Mouse (Mus musculus) G1E (cell line): ENCODE data around the gene Med26. TPM values are rescaled to one million over a fixed set of nuclear protein-coding genes. Genes with fewer than 3 reads are reported as not detected.

Source experiments
- ATAC-seq: 2 replicates; pipeline ENCODE4 v1.8.0; 2016; ENCODE audit warnings: mild to moderate bottlenecking; ENCODE audit not compliant: insufficient number of reproducible peaks, poor library complexity, low FRiP score, severe bottlenecking; ENCODE audit errors: extremely low read depth
- DNase-seq: peaks from one replicate; pipeline ENCODE4 v3.0.0; 2012; ENCODE audit warnings: low spot score
- H3K27me3 ChIP-seq: 2 replicates; pipeline ENCODE4 v1.6.1; 2012; ENCODE audit warnings: mild to moderate bottlenecking, low read length, inconsistent platforms; ENCODE audit not compliant: insufficient read depth
- H3K36me3 ChIP-seq: replicated peaks from 2 replicates; pipeline ENCODE3; 2012; ENCODE audit warnings: mild to moderate bottlenecking, inconsistent platforms
- H3K4me1 ChIP-seq: 2 replicates; pipeline ENCODE4 v1.6.1; 2012; ENCODE audit warnings: low read depth, low read length, inconsistent platforms, mixed read lengths; ENCODE audit not compliant: insufficient read depth
- H3K4me3 ChIP-seq: 2 replicates; pipeline ENCODE4 v1.5.1; 2012; ENCODE audit warnings: low read depth, mild to moderate bottlenecking, inconsistent platforms, low read length, moderate library complexity, mixed read lengths
- H3K9me3 ChIP-seq: replicated peaks from 2 replicates; pipeline ENCODE4 v1.6.1; 2012; ENCODE audit warnings: inconsistent platforms
- CTCF ChIP-seq: IDR thresholded peaks from 2 replicates; pipeline ENCODE4 v1.5.1; 2012; ENCODE audit warnings: low read depth, low read length, inconsistent platforms, mixed read lengths
- GATA1 ChIP-seq: IDR thresholded peaks from 2 replicates; pipeline ENCODE4 v1.6.1; 2012; ENCODE audit warnings: borderline replicate concordance, low read length, inconsistent platforms, mixed read lengths
- GATA2 ChIP-seq: IDR thresholded peaks from 2 replicates; pipeline ENCODE4 v1.6.1; 2012; ENCODE audit warnings: low read depth, low read length, inconsistent platforms, borderline replicate concordance
- POLR2AphosphoS5 ChIP-seq: IDR thresholded peaks from 2 replicates; pipeline ENCODE4 v1.6.1; 2012; ENCODE audit warnings: low read depth, low read length, inconsistent platforms; ENCODE audit not compliant: insufficient replicate concordance
- TAL1 ChIP-seq: conservative IDR thresholded peaks from 2 replicates; pipeline ENCODE4 v1.6.1; 2012; ENCODE audit warnings: low read depth, low read length, inconsistent platforms, mixed read lengths
- polyA plus RNA-seq: library from polyadenylated mRNA; stranded (reverse); fragments of >175 nt; gene quantifications from 2 replicates; pipeline ENCODE4 v1.2.3, GENCODE M21; 2012
- total RNA-seq, 2 experiments: library from RNA; stranded (forward) in 1 of 2; stranded (reverse) in 1 of 2; fragments of 200-1000 nt in 1 of 2; fragments of >200 nt in 1 of 2; fragmentation: Nextera tagmentation in 1 of 2; gene quantifications; 2 replicates each; pipeline ENCODE4 v1.2.3; 2014 to 2017

The Med26 gene
- total and polyA plus RNA-seq, 3 experiments = 7.6 to 43.8 (median 14.8) TPM

DNA sequence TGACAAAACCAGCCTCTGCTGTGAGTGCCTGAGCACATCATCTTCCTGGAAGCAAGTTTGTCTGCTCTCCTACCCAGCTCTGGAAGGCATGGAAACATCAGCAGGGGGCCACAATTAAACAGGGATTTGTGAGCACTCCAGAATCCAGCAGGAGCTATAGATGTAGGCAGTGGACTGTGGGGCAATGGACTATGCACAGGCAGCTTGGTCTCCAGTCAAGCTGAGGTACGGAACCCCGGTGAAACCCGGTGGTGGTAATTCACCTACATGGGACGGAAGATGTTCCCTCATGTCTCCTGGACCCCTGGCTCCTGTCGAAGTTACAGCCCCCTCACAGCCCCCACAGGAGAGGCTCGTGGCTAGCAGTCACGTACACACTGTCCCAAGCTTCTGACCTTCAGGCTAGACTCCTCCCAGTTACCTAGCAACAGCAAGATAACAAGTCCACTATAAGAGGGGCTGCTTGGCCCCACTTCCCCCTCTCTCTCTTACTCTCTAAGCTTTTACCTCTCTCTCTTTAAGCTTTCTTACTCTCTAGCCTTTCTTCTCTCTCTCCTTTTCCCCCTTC, 30.6 kb downstream of the Med26 start:
- DNase-seq = no peak
- ATAC-seq = no peak
- TF ChIP-seq TAL1 = no peak
- no peak for TF ChIP-seq GATA1
- no peak for TF ChIP-seq GATA2
- TF ChIP-seq CTCF = no peak
- TF ChIP-seq POLR2AphosphoS5 = no peak
- peaks cover 25% of the 10 kb centered on the region for H3K4me1 ChIP-seq
- H3K36me3 ChIP-seq = peaks cover 75% of the 10 kb centered on the region
- H3K9me3 ChIP-seq = no peaks in the 10 kb centered on the region
- no peaks in the 10 kb centered on the region for H3K27me3 ChIP-seq
- no peak overlapping the region for H3K4me3 ChIP-seq

- peaks cover 38% of the 10 kb centered on the region for H3K4me1 ChIP-seq
- TF ChIP-seq POLR2AphosphoS5 (no peak), GATA2 (no peak), CTCF (no peak), TAL1 (no peak), GATA1 (no peak)
- no peaks in the 10 kb centered on the region for H3K9me3 ChIP-seq
- peaks cover 83% of the 10 kb centered on the region for H3K36me3 ChIP-seq
- ATAC-seq (no peak), DNase-seq (no peak)
- H3K27me3 ChIP-seq = no peaks in the 10 kb centered on the region
- H3K4me3 ChIP-seq = no peak overlapping the region
Measured at GRCm38 (mm10) chr8:72513158-72513557, 34.9 kb downstream of the Med26 start.

DNA sequence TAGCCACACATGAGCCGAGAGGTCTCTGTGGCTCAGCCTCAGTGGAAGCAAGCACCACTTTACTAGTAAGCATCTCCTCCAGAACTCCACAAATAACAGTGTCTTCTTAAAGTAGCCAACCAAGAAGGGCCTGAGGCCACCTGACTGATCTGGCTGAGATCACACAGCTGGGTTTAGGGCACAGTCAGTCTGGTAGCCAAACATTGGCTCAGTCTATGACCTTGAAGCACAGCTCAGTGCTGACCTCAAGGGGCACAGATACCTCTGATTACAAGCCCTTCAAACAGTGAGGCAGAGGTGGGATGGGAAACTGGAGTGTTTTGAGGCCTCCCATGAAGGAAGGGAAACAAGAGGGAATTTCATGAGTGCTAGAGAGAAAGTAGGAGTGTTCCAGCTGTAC, 35.4 kb downstream of the Med26 start:
- no peaks in the 10 kb centered on the region for H3K27me3 ChIP-seq
- H3K36me3 ChIP-seq = peaks cover 86% of the 10 kb centered on the region
- no peak for ATAC-seq
- no peak for DNase-seq
- TF ChIP-seq GATA2 (no peak), POLR2AphosphoS5 (no peak), TAL1 (no peak), GATA1 (no peak), CTCF (no peak)
- no peaks in the 10 kb centered on the region for H3K9me3 ChIP-seq
- peaks cover 39% of the 10 kb centered on the region for H3K4me1 ChIP-seq
- no peak overlapping the region for H3K4me3 ChIP-seq

- TF ChIP-seq POLR2AphosphoS5 (no peak), GATA2 (no peak), TAL1 (no peak), CTCF (no peak), GATA1 (no peak)
Measured at GRCm38 (mm10) chr8:72507505-72507904, 40.6 kb downstream of the Med26 start.

GRCm38 (mm10) chr8:72504637-72505314, 43.3 kb downstream of the Med26 start:
- no peak for DNase-seq
- Histone ChIP-seq H3K9me3 (no peaks in the 10 kb centered on the region), H3K27me3 (no peaks in the 10 kb centered on the region), H3K4me3 (no peak overlapping the region), H3K36me3 (peaks cover 74% of the 10 kb centered on the region), H3K4me1 (peaks cover 57% of the 10 kb centered on the region)
- TF ChIP-seq TAL1 = no peak
- no peak for TF ChIP-seq GATA2
- TF ChIP-seq GATA1 = no peak
- no peak for TF ChIP-seq CTCF
- TF ChIP-seq POLR2AphosphoS5 = no peak
- ATAC-seq = peak; percentile 34; the same call in 1 of the 2 replicates

More at GRCm38 (mm10) chr8:72507505-72507904, 40.6 kb downstream of the Med26 start:
- Histone ChIP-seq H3K27me3 (no peaks in the 10 kb centered on the region), H3K36me3 (peaks cover 72% of the 10 kb centered on the region), H3K4me1 (peaks cover 61% of the 10 kb centered on the region), H3K4me3 (no peak overlapping the region), H3K9me3 (no peaks in the 10 kb centered on the region)
- ATAC-seq = no peak
- DNase-seq = no peak

GRCm38 (mm10) chr8:72504137-72504536, 43.9 kb downstream of the Med26 start:
- TF ChIP-seq GATA2 (no peak), CTCF (no peak), TAL1 (no peak), GATA1 (no peak), POLR2AphosphoS5 (no peak)
- Histone ChIP-seq H3K9me3 (no peaks in the 10 kb centered on the region), H3K27me3 (no peaks in the 10 kb centered on the region), H3K36me3 (peaks cover 74% of the 10 kb centered on the region), H3K4me1 (peaks cover 59% of the 10 kb centered on the region), H3K4me3 (no peak overlapping the region)
- DNase-seq = no peak
- ATAC-seq = no peak
